Mouse (Mus musculus) megakaryocyte, embryonic 14.5 days (primary cell): ENCODE data around the gene Stpg4. TPM values are rescaled to one million over a fixed set of nuclear protein-coding genes. Genes with fewer than 3 reads are reported as not detected.
A peak's percentile ranks its signal among the peaks of the same experiment; 100 is the strongest.

Source experiments
- H3K27me3 ChIP-seq: replicated peaks from 2 replicates; pipeline ENCODE3; 2012; ENCODE audit warnings: inconsistent platforms
- H3K36me3 ChIP-seq: replicated peaks from 2 replicates; pipeline ENCODE3; 2012; ENCODE audit warnings: low read length, inconsistent platforms, mixed read lengths
- H3K4me1 ChIP-seq: 2 replicates; pipeline ENCODE4 v1.6.1; 2012; ENCODE audit warnings: inconsistent platforms
- H3K4me3 ChIP-seq: replicated peaks from 2 replicates; pipeline ENCODE3; 2012; ENCODE audit warnings: moderate library complexity, mild to moderate bottlenecking, inconsistent platforms
- H3K9me3 ChIP-seq: 2 replicates; pipeline ENCODE4 v1.6.1; 2012; ENCODE audit warnings: inconsistent platforms
- FLI1 ChIP-seq: IDR thresholded peaks from 2 replicates; pipeline ENCODE4 v1.6.1; 2012; ENCODE audit warnings: low read length, inconsistent platforms, mixed read lengths
- GATA1 ChIP-seq: IDR thresholded peaks from 3 replicates; pipeline ENCODE4 v1.6.1; 2012; ENCODE audit warnings: mixed read lengths, low read length, inconsistent platforms, borderline replicate concordance
- polyA plus RNA-seq: library from polyadenylated mRNA; stranded (reverse); fragments of >175 nt; gene quantifications from 2 replicates; pipeline ENCODE4 v1.2.3, GENCODE M21; 2012; ENCODE audit warnings: low replicate concordance; ENCODE audit not compliant: insufficient read depth

Stpg4 gene
- polyA plus RNA-seq, 1 experiment: not detected

- Histone ChIP-seq H3K4me1 (peaks cover 50% of the 10 kb centered on the region), H3K27me3 (peaks cover 14% of the 10 kb centered on the region), H3K9me3 (no peaks in the 10 kb centered on the region), H3K36me3 (peaks cover 58% of the 10 kb centered on the region), H3K4me3 (no peak overlapping the region)
- TF ChIP-seq GATA1 (no peak), FLI1 (no peak)
Measured at GRCm38 (mm10) chr17:87380681-87381080, 46.9 kb downstream of the Stpg4 start.

- Histone ChIP-seq H3K4me1 (peaks cover 59% of the 10 kb centered on the region), H3K9me3 (no peaks in the 10 kb centered on the region), H3K36me3 (peaks cover 66% of the 10 kb centered on the region), H3K27me3 (peaks cover 10% of the 10 kb centered on the region), H3K4me3 (peak overlapping the region; percentile 17)
- no peak for TF ChIP-seq FLI1
- TF ChIP-seq GATA1: no peak
Measured at GRCm38 (mm10) chr17:87379821-87380220, 47.7 kb downstream of the Stpg4 start.

DNA sequence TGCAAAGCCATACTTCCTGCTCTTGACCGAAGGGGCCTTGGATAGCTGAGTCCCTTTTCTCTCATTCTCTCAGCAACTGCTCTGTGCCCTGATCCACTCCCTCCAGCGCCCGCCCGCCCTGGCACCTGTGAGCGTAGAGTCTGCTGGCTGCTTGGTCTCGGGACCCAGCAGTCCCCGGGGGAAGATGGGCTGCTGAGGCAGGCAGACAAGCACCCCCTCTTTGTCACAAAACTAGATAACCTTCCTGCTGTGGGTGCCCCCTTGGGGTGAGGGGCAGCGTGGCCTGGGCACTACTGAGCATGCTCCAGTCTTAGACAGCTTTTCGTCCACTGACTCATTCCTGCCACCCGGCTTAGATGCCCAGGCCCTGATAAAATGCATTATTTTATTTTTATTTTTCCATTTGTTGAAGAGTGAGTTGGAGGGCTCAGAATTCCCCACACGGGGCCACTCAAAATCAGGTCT, 48.3 kb downstream of the Stpg4 start:
- Histone ChIP-seq H3K4me3 (no peak overlapping the region), H3K4me1 (peaks cover 60% of the 10 kb centered on the region), H3K27me3 (peaks cover 3% of the 10 kb centered on the region), H3K36me3 (peaks cover 66% of the 10 kb centered on the region), H3K9me3 (no peaks in the 10 kb centered on the region)
- TF ChIP-seq FLI1 (no peak), GATA1 (no peak)

- peak overlapping the region; percentile 16 for H3K4me3 ChIP-seq
- H3K9me3 ChIP-seq: no peaks in the 10 kb centered on the region
- H3K4me1 ChIP-seq: peaks cover 62% of the 10 kb centered on the region
- TF ChIP-seq FLI1 (no peak), GATA1 (no peak)
- H3K27me3 ChIP-seq: no peaks in the 10 kb centered on the region
- H3K36me3 ChIP-seq: peaks cover 69% of the 10 kb centered on the region
Measured at GRCm38 (mm10) chr17:87378354-87379159, 49.0 kb downstream of the Stpg4 start.

DNA sequence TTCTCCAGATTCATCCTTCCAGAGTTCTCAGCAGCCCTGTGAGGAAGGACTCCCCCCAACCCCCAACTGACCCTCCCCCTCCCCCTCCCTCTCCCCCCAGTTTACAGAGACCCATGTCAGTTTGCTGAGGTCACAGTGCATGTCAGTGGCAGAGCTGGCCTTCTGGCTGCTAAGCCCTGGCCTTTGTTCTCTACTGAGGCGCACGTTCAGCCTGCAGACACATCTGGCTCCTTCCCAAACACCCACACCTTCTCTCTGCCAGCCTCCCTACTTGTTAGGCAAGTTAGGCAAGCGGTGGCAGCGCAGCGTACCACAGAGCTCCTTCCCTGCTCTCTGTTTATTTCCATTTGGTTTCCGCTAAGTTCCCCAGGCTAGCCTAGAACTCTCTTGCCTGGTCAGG, 50.0 kb downstream of the Stpg4 start:
- peaks cover 64% of the 10 kb centered on the region for H3K4me1 ChIP-seq
- no peaks in the 10 kb centered on the region for H3K27me3 ChIP-seq
- peaks cover 74% of the 10 kb centered on the region for H3K36me3 ChIP-seq
- TF ChIP-seq GATA1: no peak
- no peak for TF ChIP-seq FLI1
- no peak overlapping the region for H3K4me3 ChIP-seq
- no peaks in the 10 kb centered on the region for H3K9me3 ChIP-seq

GRCm38 (mm10) chr17:87376831-87377471, 50.6 kb downstream of the Stpg4 start:
- peaks cover 62% of the 10 kb centered on the region for H3K4me1 ChIP-seq
- H3K27me3 ChIP-seq: no peaks in the 10 kb centered on the region
- peaks cover 76% of the 10 kb centered on the region for H3K36me3 ChIP-seq
- H3K4me3 ChIP-seq: no peak overlapping the region
- no peaks in the 10 kb centered on the region for H3K9me3 ChIP-seq
- TF ChIP-seq GATA1: no peak
- TF ChIP-seq FLI1: no peak

GRCm38 (mm10) chr17:87375941-87376511, 51.5 kb downstream of the Stpg4 start:
- no peak overlapping the region for H3K4me3 ChIP-seq
- TF ChIP-seq FLI1: no peak
- TF ChIP-seq GATA1: no peak
- H3K9me3 ChIP-seq: no peaks in the 10 kb centered on the region
- H3K4me1 ChIP-seq: peaks cover 58% of the 10 kb centered on the region
- H3K36me3 ChIP-seq: peaks cover 79% of the 10 kb centered on the region
- no peaks in the 10 kb centered on the region for H3K27me3 ChIP-seq

DNA sequence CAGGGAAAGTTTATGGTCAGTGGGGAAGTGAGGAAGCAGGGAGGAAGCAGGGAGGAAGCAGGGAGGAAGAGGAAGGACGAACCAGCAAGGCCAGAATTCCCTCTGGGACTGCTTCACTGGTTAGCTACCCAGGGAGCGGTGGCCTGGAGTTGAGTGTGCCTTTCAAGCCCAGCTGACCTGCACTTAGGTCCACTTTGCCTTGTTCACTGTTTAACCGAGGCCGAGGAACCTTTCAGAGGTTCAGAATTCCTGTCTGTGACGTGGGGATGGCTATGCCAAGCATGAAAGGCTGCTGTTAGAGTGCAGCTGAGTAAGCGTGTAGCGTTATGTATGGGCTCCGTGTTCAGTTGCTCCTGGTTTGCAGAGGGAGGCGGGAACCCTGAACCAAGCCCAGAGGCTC, 54.2 kb downstream of the Stpg4 start:
- Histone ChIP-seq H3K9me3 (no peaks in the 10 kb centered on the region), H3K27me3 (no peaks in the 10 kb centered on the region), H3K4me3 (no peak overlapping the region), H3K36me3 (peaks cover 78% of the 10 kb centered on the region), H3K4me1 (peaks cover 62% of the 10 kb centered on the region)
- no peak for TF ChIP-seq GATA1
- TF ChIP-seq FLI1: no peak

- no peaks in the 10 kb centered on the region for H3K27me3 ChIP-seq
- peaks cover 76% of the 10 kb centered on the region for H3K36me3 ChIP-seq
- no peaks in the 10 kb centered on the region for H3K9me3 ChIP-seq
- TF ChIP-seq FLI1 (no peak), GATA1 (no peak)
- H3K4me3 ChIP-seq: no peak overlapping the region
- peaks cover 63% of the 10 kb centered on the region for H3K4me1 ChIP-seq
Measured at GRCm38 (mm10) chr17:87372189-87372588, 55.4 kb downstream of the Stpg4 start.

DNA sequence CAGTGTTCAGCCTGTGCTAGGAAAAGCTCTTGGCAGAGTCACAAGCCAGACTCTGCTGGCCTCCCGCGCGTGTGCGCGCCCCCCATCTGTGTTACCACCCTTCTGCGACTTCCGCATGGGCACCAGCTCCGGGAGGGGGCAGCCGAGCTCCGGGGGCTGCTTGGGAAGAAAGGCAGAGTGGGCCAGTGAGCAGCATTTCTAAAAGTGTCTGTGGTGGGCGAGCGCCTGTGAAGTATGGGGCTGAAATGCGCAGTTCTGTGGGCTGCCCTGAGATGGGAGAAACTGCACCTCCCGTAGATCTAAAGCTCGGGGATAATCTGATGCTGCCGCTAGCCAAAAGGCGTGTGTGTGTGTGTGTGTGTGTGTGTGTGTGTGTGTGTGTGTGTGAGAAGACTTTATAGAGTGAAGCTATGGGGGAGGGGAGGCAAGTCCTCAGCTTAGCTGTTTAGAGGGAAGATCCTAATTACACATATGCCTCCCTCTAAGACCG, 58.2 kb downstream of the Stpg4 start:
- H3K9me3 ChIP-seq: peaks cover 2% of the 10 kb centered on the region; the same call in 1 of the 2 replicates
- no peaks in the 10 kb centered on the region for H3K27me3 ChIP-seq
- H3K4me3 ChIP-seq: no peak overlapping the region
- TF ChIP-seq FLI1 (no peak), GATA1 (no peak)
- H3K4me1 ChIP-seq: peaks cover 67% of the 10 kb centered on the region
- H3K36me3 ChIP-seq: peaks cover 77% of the 10 kb centered on the region
